Mouse (Mus musculus) stomach, embryonic 14.5 days (tissue): ENCODE measurements around the gene 2810408A11Rik. TPM values are rescaled to one million over a fixed set of nuclear protein-coding genes. Genes with fewer than 3 reads are reported as not detected.

Source experiments
- ATAC-seq: fragments of 200-750 bp; cut with Nextera tagmentation; 2 replicates; pipeline ENCODE4 v1.8.0; 2017; ENCODE audit warnings: low read depth, moderate TSS enrichment; ENCODE audit not compliant: insufficient number of reproducible peaks, insufficient read depth, low FRiP score
- H3K27ac ChIP-seq: fragments of 300-500 bp; sonication (generic); 2 replicates; pipeline ENCODE4 v1.5.1; 2014; ENCODE audit warnings: mild to moderate bottlenecking, low read length, moderate library complexity, mixed read lengths
- H3K27me3 ChIP-seq: fragments of 300-500 bp; sonication (generic); 2 replicates; pipeline ENCODE4 v1.6.1; 2014; ENCODE audit warnings: low read length, control low read depth, mixed read lengths; ENCODE audit not compliant: control insufficient read depth, insufficient read depth
- H3K36me3 ChIP-seq: fragments of 300-500 bp; sonication (generic); 2 replicates; pipeline ENCODE4 v1.6.1; 2014; ENCODE audit warnings: mild to moderate bottlenecking, control low read depth, low read length, moderate library complexity, mixed read lengths; ENCODE audit not compliant: control insufficient read depth, insufficient read depth
- H3K4me1 ChIP-seq: fragments of 300-500 bp; sonication (generic); 2 replicates; pipeline ENCODE4 v1.6.1; 2014; ENCODE audit warnings: low read length, control low read depth, mixed read lengths; ENCODE audit not compliant: control insufficient read depth, insufficient read depth
- H3K4me2 ChIP-seq: fragments of 300-500 bp; sonication (generic); replicated peaks from 2 replicates; pipeline ENCODE4 v1.6.1; 2014; ENCODE audit warnings: low read depth, low read length, control low read depth
- H3K4me3 ChIP-seq: fragments of 300-500 bp; sonication (generic); 2 replicates; pipeline ENCODE4 v1.5.1; 2014; ENCODE audit warnings: low read depth, low read length, control low read depth
- H3K9ac ChIP-seq: fragments of 300-500 bp; sonication (generic); replicated peaks from 2 replicates; pipeline ENCODE4 v1.6.1; 2014; ENCODE audit warnings: low read depth, mild to moderate bottlenecking, control low read depth, low read length, moderate library complexity, mixed read lengths
- H3K9me3 ChIP-seq: fragments of 300-500 bp; sonication (generic); 2 replicates; pipeline ENCODE4 v1.6.1; 2016; ENCODE audit warnings: low read depth, low read length, control low read depth; ENCODE audit not compliant: control insufficient read depth
- WGBS: fragments of 180-500 bp; shearing (Covaris S2); extraction: QIAGEN DNeasy Blood & Tissue Kit; methylation state at CpG from one replicate; pipeline ENCODE4 v1.1.7; 2014; 5-methylcytosine and 5-hydroxymethylcytosine counted together
- polyA plus RNA-seq: library from polyadenylated mRNA; unstranded; fragments of >200 nt; fragmentation: Nextera tagmentation; extraction: Ambion mirVana; gene quantifications from 2 replicates; pipeline ENCODE4 v1.2.1, GENCODE M21; 2014

2810408A11Rik gene
- polyA plus RNA-seq, 1 experiment from 2014 or later = 8.5 TPM

GRCm38 (mm10) chr11:69911701-69912100 is 10.9 kb upstream of the 2810408A11Rik start:
- Histone ChIP-seq H3K27me3 (no peaks in the 10 kb centered on the region), H3K9me3 (no peaks in the 10 kb centered on the region), H3K9ac (no peak overlapping the region), H3K4me2 (no peak overlapping the region), H3K27ac (no peak overlapping the region), H3K4me1 (peaks cover 17% of the 10 kb centered on the region), H3K36me3 (peaks cover 76% of the 10 kb centered on the region), H3K4me3 (no peak overlapping the region)
- WGBS = 90% methylated on average over 6 of the region's 6 CpGs
- ATAC-seq = no peak

GRCm38 (mm10) chr11:69910781-69911560 is 10.2 kb upstream of the 2810408A11Rik start:
- no peaks in the 10 kb centered on the region for H3K9me3 ChIP-seq
- H3K4me3 ChIP-seq = no peak overlapping the region
- no peak for ATAC-seq
- no peak overlapping the region for H3K9ac ChIP-seq
- H3K27me3 ChIP-seq = no peaks in the 10 kb centered on the region
- H3K4me2 ChIP-seq = no peak overlapping the region
- no peak overlapping the region for H3K27ac ChIP-seq
- peaks cover 78% of the 10 kb centered on the region for H3K36me3 ChIP-seq
- H3K4me1 ChIP-seq = peaks cover 13% of the 10 kb centered on the region
- WGBS = 92% methylated on average over 17 of the region's 17 CpGs

- no peak for ATAC-seq
- H3K4me1 ChIP-seq = peaks cover 7% of the 10 kb centered on the region
- H3K4me3 ChIP-seq = no peak overlapping the region
- no peak overlapping the region for H3K9ac ChIP-seq
- H3K27ac ChIP-seq = no peak overlapping the region
- no peak overlapping the region for H3K4me2 ChIP-seq
- H3K27me3 ChIP-seq = no peaks in the 10 kb centered on the region
- no peaks in the 10 kb centered on the region for H3K9me3 ChIP-seq
- peaks cover 76% of the 10 kb centered on the region for H3K36me3 ChIP-seq
- WGBS = 90% methylated on average over 8 of the region's 8 CpGs
Measured at GRCm38 (mm10) chr11:69910177-69910576, 9.4 kb upstream of the 2810408A11Rik start.

GRCm38 (mm10) chr11:69909174-69909573 is 8.4 kb upstream of the 2810408A11Rik start:
- Histone ChIP-seq H3K4me3 (no peak overlapping the region), H3K36me3 (peaks cover 76% of the 10 kb centered on the region), H3K27me3 (no peaks in the 10 kb centered on the region), H3K9me3 (no peaks in the 10 kb centered on the region), H3K27ac (no peak overlapping the region), H3K4me1 (no peaks in the 10 kb centered on the region), H3K4me2 (no peak overlapping the region), H3K9ac (no peak overlapping the region)
- 90% methylated on average over 5 of the region's 5 CpGs for WGBS
- no peak for ATAC-seq

- ATAC-seq = no peak
- no peak overlapping the region for H3K4me3 ChIP-seq
- 91% methylated on average over 11 of the region's 11 CpGs for WGBS
- H3K4me2 ChIP-seq = no peak overlapping the region
- H3K36me3 ChIP-seq = peaks cover 82% of the 10 kb centered on the region
- H3K9me3 ChIP-seq = no peaks in the 10 kb centered on the region
- H3K27me3 ChIP-seq = no peaks in the 10 kb centered on the region
- no peak overlapping the region for H3K9ac ChIP-seq
- no peak overlapping the region for H3K27ac ChIP-seq
- no peaks in the 10 kb centered on the region for H3K4me1 ChIP-seq
Measured at GRCm38 (mm10) chr11:69908645-69909044, 7.9 kb upstream of the 2810408A11Rik start.

GRCm38 (mm10) chr11:69904311-69904710 is 3.5 kb upstream of the 2810408A11Rik start:
- H3K27me3 ChIP-seq = no peaks in the 10 kb centered on the region
- WGBS = 94% methylated on average over 9 of the region's 9 CpGs
- H3K4me1 ChIP-seq = peaks cover 12% of the 10 kb centered on the region
- H3K9ac ChIP-seq = no peak overlapping the region
- peaks cover 51% of the 10 kb centered on the region for H3K36me3 ChIP-seq
- no peak overlapping the region for H3K4me2 ChIP-seq
- ATAC-seq = no peak
- H3K27ac ChIP-seq = no peak overlapping the region
- H3K9me3 ChIP-seq = no peaks in the 10 kb centered on the region
- H3K4me3 ChIP-seq = no peak overlapping the region

GRCm38 (mm10) chr11:69902972-69903371 is 2.2 kb upstream of the 2810408A11Rik start:
- Histone ChIP-seq H3K4me1 (peaks cover 12% of the 10 kb centered on the region), H3K4me2 (peak overlapping the region; percentile 97), H3K4me3 (peak overlapping the region; percentile 79; the same call in 1 of the 2 replicates), H3K27me3 (no peaks in the 10 kb centered on the region), H3K27ac (no peak overlapping the region), H3K36me3 (peaks cover 38% of the 10 kb centered on the region), H3K9me3 (no peaks in the 10 kb centered on the region), H3K9ac (peak overlapping the region; percentile 93; the same call in 1 of the 2 replicates)
- ATAC-seq = no peak
- WGBS = 84% methylated on average over 13 of the region's 13 CpGs

GRCm38 (mm10) chr11:69901993-69902392 is 1.2 kb upstream of the 2810408A11Rik start:
- H3K36me3 ChIP-seq = peaks cover 28% of the 10 kb centered on the region
- peak overlapping the region; percentile 97 for H3K4me2 ChIP-seq
- H3K9me3 ChIP-seq = no peaks in the 10 kb centered on the region
- WGBS = under 1% methylated on average over 39 of the region's 39 CpGs
- H3K4me1 ChIP-seq = peaks cover 12% of the 10 kb centered on the region
- peak overlapping the region; percentile 79 for H3K4me3 ChIP-seq
- H3K27ac ChIP-seq = peak overlapping the region; percentile 97
- no peak for ATAC-seq
- no peaks in the 10 kb centered on the region for H3K27me3 ChIP-seq
- H3K9ac ChIP-seq = peak overlapping the region; percentile 93
